Mouse (Mus musculus): ENCODE data around the gene Gpld1.

Gene Gpld1

GRCm38 (mm10) chr13:24942512-24943282 is at the start of gene Gpld1:
Gene Gpld1, plus strand, starts transcription at chr13:24943152.
- DNase-seq: no peak

GRCm38 (mm10) chr13:24893880-24894279 is 49.1 kb upstream of the Gpld1 start:
- peak; percentile 64 for DNase-seq

GRCm38 (mm10) chr13:24901916-24902315 is 41.0 kb upstream of the Gpld1 start:
- no peak for DNase-seq

GRCm38 (mm10) chr13:24903412-24903811 is 39.5 kb upstream of the Gpld1 start:
- no peak for DNase-seq

- no peak for DNase-seq
These were observed 37.5 kb upstream of the Gpld1 start for GRCm38 (mm10) chr13:24905422-24905821.

- DNase-seq: peak; percentile 71
These were observed 36.0 kb upstream of the Gpld1 start for GRCm38 (mm10) chr13:24906831-24907570.

GRCm38 (mm10) chr13:24909112-24909511 is 33.8 kb upstream of the Gpld1 start:
- no peak for DNase-seq

- DNase-seq: no peak
These were observed 29.4 kb upstream of the Gpld1 start for GRCm38 (mm10) chr13:24913576-24913975.

- DNase-seq: no peak
These were observed 28.0 kb upstream of the Gpld1 start for GRCm38 (mm10) chr13:24914915-24915314.

GRCm38 (mm10) chr13:24915831-24916230 is 27.1 kb upstream of the Gpld1 start:
- DNase-seq: no peak

GRCm38 (mm10) chr13:24920333-24920977 is 22.5 kb upstream of the Gpld1 start:
- peak; percentile 67 for DNase-seq

GRCm38 (mm10) chr13:24921281-24921680 is 21.7 kb upstream of the Gpld1 start:
- no peak for DNase-seq

GRCm38 (mm10) chr13:24923991-24924390 is 19.0 kb upstream of the Gpld1 start:
- DNase-seq: no peak

- DNase-seq: no peak
These were observed 12.4 kb upstream of the Gpld1 start for GRCm38 (mm10) chr13:24930591-24930990.

- no peak for DNase-seq
These were observed 9.8 kb upstream of the Gpld1 start for GRCm38 (mm10) chr13:24933199-24933598.

GRCm38 (mm10) chr13:24936772-24937107 is 6.2 kb upstream of the Gpld1 start:
- DNase-seq: no peak

GRCm38 (mm10) chr13:24937108-24937838 is 5.7 kb upstream of the Gpld1 start, which contains the start of gene Aldh5a1:
Gene Aldh5a1, minus strand, starts transcription at chr13:24937661.
- peak; percentile 87 for DNase-seq

- DNase-seq: no peak
These were observed 5.1 kb upstream of the Gpld1 start for GRCm38 (mm10) chr13:24937839-24938166.

- peak; percentile 84 for DNase-seq
These were observed 4.3 kb upstream of the Gpld1 start for GRCm38 (mm10) chr13:24938683-24939082.

GRCm38 (mm10) chr13:24939472-24939871 is 3.5 kb upstream of the Gpld1 start:
- no peak for DNase-seq

GRCm38 (mm10) chr13:24943303-24943702 is 351 bp downstream of the Gpld1 start:
- no peak for DNase-seq

- DNase-seq: no peak
These were observed 2.6 kb downstream of the Gpld1 start for GRCm38 (mm10) chr13:24945567-24945966.

GRCm38 (mm10) chr13:24947158-24947557 is 4.2 kb downstream of the Gpld1 start:
- DNase-seq: no peak

Data from kidney, postnatal 14 days (tissue).